Mouse (Mus musculus): ENCODE results near the gene Gm43720.
A peak's percentile ranks its signal among the peaks of the same experiment; 100 is the strongest.
"Not testable (repeated sequence)": the region's sequence is repeated elsewhere in the genome, so short reads cannot be mapped to it uniquely, and the experiment has no call there.

Gene Gm43720

DNA sequence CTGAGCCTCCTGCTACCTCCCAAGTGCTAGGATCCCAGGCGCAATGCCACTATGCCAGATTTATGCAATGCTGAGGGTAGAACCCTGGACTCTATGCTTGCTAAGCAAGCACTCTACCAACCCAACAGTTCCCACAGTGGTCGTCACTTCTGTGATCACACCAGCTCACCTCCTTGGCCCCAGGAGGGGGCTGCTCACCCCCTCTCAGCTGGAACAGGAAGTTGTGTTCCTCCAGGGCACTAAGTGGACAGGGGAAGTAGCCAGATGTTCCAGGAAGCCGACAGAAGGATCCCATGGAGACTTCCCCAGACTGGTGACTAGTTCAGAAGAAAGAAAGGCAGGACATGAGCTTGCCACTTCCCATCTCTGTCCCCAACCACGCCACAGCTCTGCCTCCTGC lies 17.8 kb downstream of the Gm43720 start:
- DNase-seq (ENCODE audit: low spot score) = no peak

DNA sequence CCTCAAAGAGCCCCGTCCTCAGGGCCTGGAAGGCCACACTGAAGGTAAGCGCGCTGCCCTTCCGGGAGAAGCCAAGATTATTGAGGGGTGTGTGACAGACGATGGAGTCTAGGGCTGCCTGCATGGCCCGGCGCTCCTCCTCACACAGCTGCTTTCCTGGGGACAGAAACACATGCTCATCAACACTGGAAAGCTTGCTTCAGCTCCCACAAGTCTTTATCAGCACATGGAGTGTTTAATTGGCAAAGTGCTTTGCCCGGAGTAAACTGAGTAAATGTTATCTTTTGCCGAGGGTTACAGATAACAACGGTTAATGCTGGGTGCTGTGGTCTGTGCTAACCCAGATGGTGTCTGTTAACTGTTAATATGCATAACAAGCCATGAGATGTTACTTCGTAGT lies 18.9 kb downstream of the Gm43720 start:
- no peak for DNase-seq (ENCODE audit: low spot score)

DNA sequence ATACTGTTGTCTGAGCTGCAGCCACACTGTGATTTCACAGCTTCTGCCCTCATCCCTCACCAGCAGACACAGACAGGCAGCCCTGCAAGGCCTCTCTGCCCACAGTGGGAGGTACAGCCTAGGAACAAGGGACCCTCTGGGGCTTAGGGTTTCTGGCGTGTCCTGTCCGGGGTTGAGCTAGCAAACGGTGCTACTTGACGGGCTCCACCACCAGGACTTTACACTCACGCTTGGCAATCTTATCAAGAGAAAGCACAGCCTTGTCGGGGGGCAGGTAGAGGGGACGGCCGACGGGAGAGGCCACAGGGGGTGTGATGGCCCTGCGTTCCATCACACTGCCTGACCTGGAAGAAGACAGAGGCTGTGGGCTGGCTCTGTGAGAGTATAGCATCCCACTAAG lies 19.7 kb downstream of the Gm43720 start:
- no peak for DNase-seq (ENCODE audit: low spot score)

DNA sequence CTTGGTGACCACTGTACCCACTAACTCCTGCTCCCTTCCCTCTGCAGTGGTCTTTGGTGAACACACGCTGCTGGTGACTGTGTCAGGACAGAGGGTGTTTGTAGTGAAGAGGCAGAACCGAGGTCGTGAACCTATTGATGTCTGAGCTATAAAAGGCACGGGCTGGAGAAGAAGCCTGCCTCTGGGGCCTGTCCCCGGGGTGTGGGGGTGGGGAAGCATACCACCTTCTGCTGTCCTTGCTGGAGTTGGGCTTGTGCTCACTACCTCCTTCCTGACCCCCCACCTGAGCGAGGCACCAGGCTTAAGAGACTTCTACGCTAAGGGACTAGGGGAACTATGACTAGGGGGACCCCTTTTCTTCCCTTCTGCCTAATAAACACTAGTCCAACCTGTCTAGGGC lies 20.8 kb downstream of the Gm43720 start:
- DNase-seq (ENCODE audit: low spot score) = no peak

DNA sequence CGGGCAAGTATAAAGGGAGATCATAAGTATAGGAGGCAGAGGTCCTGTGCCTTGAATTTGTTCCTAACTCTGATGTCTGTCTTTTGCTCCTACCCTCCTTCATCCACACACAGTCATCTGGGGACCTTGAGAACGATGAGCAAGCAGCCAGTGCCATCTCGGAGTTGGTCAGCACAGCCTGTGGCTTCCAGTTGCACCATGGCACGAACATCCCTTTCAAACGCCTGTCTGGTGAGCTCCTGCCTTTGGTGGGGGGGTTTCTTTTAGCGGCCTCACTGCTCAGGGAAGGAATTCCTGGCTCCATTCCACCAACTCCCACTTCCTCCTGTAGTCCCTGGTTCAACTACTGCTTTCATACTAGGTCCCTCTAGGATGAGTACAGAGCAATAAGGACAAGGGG lies 21.2 kb downstream of the Gm43720 start:
- no peak for DNase-seq (ENCODE audit: low spot score)

DNA sequence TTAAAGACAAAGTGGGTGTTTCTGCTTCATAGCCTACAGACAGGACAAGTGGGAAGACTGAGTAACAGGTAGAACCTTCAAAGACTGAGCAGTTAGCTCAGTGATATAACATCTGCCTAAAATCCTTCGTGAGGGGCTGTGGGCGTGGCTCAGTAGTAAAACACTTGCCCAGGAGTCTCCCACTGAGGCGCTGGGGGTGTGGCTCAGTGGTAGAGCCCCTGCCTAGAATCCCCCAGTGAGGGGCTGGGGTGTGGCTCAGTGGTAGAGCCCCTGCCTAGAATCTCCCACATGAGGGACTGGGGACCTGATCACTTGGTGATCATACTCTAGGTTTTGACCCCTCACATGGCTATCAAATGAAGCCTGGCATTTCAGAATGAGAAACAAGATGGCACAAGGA lies 21.7 kb downstream of the Gm43720 start:
- no peak for DNase-seq (ENCODE audit: low spot score)

DNA sequence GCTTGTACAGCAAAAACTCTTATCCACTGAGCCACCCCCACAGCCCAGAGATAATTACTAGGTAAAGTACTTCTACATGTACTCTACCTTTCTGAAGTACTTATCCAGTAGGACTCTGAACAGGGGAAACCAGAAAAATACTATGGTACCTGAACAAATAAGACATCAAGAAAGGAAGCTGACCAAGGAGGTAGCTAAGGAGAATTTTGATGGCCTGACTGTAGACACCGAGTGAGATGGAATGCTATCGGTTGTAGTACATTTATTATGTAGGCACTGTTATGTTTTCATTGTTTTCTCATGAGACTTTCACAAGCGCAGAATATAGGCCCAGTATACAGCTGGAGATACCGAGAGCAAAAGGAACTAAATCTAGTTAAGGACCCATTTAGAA lies 22.2 kb downstream of the Gm43720 start:
- no peak for DNase-seq (ENCODE audit: low spot score)

DNA sequence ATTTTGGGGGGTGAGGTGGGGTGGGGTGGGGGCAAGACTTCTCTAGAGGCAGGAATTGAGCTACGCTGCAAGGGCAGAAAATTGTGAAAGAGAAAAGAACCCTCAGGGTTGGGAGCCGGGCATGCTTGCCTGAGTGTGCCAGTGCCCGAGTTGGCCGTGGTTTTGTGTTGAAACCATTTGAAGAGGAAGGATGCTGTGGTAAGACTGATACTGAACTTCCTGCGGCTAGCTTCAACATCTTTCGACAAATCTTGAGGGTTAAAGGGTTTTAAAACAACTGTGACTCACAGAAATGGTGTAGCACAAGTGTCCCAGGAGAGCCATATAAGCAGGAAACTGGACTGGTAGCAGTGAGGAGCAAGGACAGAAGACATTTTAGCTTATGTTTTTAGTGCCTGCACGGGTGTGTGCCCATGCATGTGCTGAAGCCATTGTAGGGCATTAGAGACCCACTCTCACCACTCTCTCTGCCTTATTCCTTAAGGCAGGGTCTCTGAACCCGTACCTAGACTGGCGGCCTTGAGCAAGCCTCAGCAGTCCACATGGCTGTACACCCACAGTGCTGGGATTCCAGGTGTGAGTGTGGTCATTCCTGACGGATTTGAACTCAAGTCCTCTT lies 22.7 kb downstream of the Gm43720 start:
- DNase-seq (ENCODE audit: low spot score) = no peak

DNA sequence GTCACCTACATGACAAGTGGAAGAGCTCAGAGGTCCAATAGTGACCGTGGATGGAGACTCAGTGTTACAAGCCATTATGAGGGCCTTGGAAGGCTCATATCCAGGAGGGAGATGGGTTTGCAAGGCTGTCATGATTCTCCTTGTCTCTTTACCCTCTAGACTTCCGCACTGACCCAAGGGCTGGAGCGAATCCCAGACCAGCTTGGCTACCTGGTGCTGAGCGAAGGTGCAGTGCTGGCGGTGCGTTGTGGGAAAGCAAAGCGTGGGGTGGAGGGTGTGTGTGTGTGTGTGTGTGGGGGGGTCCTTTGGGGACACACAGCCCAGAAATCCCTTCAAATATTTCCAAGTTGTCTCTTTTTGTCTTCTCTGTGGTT lies 23.7 kb downstream of the Gm43720 start:
- DNase-seq (ENCODE audit: low spot score) = no peak

DNA sequence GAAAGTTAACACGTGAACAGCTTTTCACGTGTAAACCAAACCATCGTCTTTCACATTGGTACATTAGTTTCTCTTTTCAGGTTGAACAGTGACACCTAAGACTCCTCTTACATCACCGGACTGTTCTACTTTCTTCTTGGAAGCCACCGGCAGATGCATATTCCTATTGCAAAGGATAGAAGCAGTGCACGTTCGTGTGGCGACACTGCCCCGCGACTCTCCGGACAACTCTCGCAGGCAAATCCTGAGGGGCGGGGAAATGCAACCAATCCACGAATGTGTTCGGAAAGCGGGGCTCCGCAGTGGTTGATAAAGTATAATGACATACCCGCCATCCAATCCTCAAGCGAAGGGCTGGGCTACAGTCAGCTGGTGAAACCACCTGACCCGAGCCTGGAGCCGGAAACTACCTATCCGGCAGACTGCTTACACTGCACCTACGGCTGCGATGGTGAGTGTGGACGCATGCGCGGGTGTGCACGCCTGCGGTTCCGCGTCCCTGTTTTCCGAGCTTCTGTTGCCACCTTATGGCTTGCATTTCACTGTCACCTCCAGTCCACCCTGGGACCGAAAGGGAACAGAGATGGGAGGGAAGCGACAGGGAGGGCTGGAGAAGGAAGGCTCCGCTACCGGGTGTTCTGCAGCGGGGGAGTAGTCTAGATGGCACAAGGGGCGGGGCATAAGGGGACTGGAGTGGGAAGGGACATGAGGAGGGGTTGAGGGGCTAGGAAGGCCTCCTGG lies 24.2 kb downstream of the Gm43720 start, which contains the start of gene Lamtor4:
TSS of gene Lamtor4 (plus strand) at position 130 of the 741 bp plus-strand sequence.
- DNase-seq (ENCODE audit: low spot score) = peak; percentile 85

DNA sequence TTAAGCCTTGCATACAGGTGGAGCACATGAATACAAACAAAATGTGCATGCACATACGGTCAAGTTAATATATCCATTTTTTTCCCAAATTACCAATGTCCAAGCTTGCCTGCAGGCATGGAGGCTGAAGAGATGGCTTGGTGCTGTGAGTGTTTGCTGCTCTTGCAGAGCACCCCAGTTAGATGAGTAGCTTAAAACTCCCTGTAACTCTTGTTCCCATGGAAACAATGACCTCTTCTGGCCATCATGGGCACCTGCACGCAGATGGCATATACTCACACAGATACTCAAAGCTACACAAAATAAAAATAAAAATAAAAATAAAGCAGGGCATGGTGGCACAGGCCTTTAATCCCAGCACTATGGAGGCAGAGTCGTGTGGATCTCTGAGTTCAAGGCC lies 26.7 kb downstream of the Gm43720 start:
- DNase-seq (ENCODE audit: low spot score) = no peak

DNA sequence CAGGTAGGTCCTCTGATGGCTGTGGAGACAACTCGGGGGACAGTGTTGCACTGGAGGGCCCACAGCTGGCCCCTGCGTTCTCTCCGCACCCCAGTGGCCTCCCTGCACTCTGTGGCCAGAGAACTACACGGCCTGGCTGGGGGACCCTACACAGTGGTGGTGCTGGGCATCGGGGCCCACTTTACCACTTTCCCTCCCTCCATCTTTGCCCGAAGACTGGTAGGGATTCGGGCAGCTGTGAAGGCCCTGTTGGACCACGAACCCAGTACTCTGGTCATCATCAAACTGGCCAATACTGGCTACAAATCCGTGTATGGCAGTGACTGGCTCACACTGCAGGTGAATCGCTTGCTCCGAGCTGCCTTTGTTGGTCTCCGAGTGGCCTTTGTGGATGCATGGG lies 28.6 kb downstream of the Gm43720 start:
- no peak for DNase-seq (ENCODE audit: low spot score)

DNA sequence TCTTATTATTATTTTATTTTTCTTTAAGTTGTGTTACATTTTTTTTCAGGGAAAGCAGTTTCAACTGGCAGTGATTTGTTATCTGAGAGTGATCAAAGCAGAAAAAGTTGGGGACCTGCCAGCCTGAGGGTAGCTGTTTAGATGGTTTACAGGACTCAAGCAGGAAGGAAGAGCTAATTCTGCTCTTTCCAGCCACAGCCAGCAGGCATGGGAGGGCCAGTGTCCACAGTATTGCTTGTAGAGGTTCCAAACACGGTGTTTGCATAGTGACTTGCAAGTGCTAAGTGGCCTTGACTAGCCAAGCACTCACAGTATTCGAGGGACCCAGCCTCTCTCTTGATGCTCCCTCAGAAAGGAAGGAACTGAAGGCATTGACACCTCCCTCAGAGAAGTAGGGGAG lies 38.2 kb downstream of the Gm43720 start:
- DNase-seq (ENCODE audit: low spot score) = no peak

DNA sequence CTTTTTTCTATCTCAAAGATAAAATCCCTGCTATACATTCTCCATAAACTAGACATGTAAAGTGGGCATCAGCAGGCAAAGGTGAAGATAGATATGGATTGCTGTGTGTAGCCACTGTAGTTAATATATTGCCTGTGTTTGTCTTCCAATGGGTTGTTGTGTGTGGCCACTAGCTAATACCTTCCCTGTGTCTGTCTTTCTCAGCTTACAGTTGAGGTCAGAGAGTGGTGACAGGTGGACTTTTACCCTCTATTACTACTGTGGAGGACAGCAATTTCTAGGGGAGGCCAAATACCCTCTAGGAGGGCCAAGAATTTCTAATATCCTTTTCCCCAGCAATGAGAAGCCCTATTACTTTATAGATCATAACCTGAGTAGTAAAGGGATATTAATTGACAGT lies 45.5 kb downstream of the Gm43720 start:
- DNase-seq (ENCODE audit: low spot score) = no peak

DNA sequence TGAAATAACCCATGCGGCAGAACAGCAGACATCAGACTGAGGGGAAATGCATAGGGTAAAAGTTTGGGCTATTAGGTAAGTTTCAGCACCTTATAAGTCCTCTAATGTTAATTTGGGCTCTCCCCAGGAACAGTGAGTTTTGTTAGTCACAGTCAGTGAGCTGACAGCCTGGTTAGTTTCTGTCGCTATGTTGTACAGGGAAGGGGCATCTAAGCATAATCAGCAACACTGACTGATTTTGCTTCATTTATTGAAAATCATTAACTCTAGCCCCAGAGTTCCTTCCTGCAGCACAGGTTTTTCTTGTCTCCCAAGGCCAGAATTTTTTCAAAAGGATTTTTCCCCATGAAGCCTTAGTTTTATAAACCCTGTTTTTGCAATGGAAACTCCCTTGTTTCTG lies 46.0 kb downstream of the Gm43720 start:
- DNase-seq (ENCODE audit: low spot score) = no peak

DNA sequence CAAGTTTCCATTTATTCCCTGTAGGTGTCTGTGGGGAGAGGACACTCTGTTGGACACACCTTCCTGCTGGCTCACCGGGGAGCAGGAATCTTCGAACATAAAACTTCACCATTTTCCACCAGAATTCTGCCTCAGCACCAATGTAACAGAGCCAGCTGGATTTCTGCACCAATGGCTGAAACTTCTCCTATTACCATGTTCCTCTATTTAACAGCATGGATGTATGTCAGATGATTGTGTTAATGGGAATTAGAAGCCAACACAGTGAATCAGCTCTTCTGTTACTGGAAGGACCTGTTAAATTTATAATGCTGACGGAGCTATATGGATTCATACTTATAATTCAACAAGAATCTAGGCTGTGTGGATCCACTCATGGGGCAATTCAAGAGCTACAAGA lies 50.2 kb downstream of the Gm43720 start:
- DNase-seq (ENCODE audit: low spot score) = no peak

DNA sequence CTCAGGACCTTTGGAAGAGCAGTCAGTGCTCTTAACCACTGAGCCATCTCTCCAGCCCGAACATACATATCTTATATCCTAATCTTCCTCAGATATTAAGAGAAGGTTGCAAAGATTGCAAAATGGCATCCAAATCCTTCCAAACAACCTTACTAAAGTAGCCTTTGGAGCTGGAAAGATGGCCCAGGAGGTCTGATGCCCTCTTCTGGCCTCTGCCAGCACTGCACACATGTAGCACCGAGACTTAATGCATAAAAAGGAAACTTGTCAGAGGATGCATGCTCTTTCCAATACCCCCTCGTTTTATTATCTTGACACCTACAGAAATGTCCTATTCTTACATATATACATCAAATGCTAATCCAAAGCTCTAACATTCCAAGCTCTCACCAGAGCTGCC lies 51.7 kb downstream of the Gm43720 start:
- no peak for DNase-seq (ENCODE audit: low spot score)

DNA sequence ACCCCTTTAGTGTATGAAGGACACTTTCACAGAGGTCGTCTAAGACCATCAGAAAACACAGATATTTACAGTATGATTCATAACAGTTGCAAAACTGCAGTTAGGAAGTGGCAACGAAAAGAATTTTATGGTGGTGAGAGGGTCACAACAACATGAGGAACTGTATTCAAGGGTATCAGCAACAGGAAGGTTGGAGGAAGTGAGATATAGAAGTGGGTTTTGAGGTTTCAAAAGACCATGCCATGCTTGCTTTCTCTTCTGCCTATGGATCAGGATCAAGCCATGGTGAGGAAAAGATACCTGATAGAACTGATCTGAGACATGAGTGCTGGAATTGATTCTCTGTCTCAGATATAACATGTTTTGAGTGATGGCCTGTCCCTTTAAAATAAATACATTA lies 52.4 kb downstream of the Gm43720 start:
- DNase-seq (ENCODE audit: low spot score) = no peak

DNA sequence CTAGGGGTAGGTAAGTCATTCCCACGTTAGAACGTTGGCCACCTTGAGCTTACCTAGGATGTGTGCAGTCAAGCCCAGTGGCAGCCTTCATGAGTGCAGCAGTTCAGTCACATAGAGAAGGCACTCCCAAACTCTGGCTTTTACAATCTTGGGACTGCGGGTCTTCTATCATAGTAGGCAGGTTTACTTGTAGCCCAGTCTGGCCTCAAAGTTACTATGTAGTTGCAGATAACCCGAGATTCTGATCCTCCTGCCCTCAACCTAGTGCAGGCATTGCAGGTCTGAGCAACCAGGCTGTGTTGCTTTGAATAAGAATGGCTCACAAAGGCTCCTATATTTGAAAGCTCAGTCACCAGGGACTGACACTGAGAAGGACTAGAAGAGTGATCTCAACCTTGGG lies 53.3 kb downstream of the Gm43720 start:
- DNase-seq (ENCODE audit: low spot score) = no peak

DNA sequence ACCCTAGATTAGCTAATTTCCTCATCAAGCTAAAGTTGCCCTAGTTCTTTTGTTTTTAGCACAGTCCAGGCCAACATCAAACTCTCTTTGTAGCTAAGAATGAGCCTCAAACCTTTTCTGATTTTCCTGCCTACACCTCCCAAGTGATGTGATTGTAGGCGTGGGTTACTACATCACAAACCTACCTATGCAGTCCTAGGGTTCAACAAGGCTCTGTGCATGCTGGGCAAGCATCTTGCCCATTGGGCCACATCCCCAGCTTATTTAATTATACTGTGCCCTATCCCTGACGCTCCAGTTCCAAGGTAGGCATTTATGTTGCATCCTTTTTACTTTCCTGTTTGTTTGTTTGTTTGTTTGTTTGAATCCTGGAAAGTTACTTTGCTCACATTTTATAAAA lies 54.1 kb downstream of the Gm43720 start, which contains the start of gene Nxpe5:
TSS of gene Nxpe5 (plus strand) at position 199 of the 400 bp plus-strand sequence.
- DNase-seq (ENCODE audit: low spot score) = no peak

DNA sequence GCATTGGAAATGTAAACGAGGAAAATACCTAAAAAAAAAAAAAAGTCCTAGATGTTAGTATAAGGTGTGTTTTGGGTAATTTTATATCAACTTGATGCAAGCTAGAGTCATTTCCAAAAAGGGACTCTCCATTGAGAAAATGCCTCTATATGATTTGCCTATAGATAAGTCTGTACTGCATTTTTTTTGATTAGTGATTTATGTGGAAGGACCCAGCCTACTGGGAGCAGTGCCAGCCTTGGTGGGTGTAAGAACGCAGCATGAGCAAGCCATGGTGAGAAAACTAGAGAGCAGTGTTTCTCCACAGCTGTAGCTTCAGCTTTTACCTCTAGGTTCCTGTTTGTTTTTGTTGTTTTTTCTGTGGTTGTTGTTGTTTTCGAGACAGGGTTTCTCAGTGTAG lies 56.5 kb downstream of the Gm43720 start:
- DNase-seq (ENCODE audit: low spot score) = no peak

DNA sequence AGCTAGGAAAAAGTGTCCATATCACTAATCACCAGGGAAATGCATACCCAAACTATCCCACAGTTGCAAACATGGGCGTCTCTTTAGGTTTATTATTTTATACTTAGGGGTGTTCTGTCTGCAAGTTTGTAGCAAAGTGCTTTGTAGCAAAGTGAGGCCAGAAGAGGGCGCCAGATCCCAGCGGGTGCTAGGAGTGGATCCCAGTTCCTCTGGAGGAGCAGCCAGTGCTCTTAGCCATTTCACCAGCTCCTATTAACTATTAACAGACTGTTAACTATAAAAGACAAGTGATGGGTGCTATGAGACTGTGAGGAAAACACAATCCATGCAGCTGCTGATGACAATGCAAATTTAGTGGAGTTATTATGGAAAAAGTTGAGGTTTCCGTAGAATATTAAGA lies 57.6 kb downstream of the Gm43720 start:
- DNase-seq (ENCODE audit: low spot score) = peak; percentile 91

DNA sequence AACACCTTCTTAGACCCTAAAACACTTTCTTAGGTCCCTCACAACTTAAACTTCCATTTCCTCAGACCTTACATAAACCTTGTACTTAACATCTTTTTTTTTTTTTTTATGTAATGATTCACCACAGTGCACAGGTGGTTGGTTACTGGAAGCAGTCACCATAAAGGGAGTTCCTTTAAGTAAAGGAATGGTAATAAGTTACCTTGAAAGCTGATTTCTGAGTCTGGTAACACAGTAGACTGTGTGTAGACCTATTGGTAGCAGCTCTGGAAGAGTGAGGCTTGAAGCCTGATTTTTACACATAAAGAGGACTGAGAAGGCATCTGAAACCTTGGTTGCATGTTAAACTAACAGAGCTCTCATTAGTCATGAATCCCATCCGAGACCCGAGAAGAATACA lies 59.9 kb downstream of the Gm43720 start:
- no peak for DNase-seq (ENCODE audit: low spot score)

DNA sequence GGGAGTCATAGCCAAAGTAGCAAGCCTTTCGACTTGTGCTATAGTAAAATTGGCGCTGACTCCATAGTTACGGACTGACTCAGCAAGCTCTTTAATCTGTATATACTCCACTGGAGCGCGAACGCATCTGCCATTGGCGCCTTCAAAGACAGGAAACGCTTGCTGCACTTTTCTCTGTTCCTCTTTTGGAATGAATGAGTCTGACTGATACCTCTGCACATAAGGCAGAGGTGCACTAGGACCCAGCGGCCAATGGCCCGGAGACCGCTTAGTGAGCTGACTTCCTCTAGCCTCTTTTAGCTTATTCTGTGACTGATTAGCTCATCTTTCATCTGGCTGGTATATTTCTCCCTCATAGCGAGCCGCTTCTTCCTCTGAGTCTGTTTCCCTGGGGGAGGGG lies 63.1 kb downstream of the Gm43720 start:
- not testable (repeated sequence) for DNase-seq (ENCODE audit: low spot score)

All from urinary bladder, postnatal 25 days (tissue).